Mouse (Mus musculus) midbrain, embryonic 10.5 days (tissue): ENCODE measurements around the gene Tmem107. TPM values are rescaled to one million over a fixed set of nuclear protein-coding genes. Genes with fewer than 3 reads are reported as not detected.

Experiments used
- DNase-seq: peaks from one replicate; pipeline ENCODE4 v3.0.0-alpha.2; 2017; ENCODE audit warnings: low spot score
- H3K27ac ChIP-seq: fragments of 300-500 bp; sonication (generic); replicated peaks from 2 replicates; pipeline ENCODE4 v1.5.1; 2016; ENCODE audit warnings: mild to moderate bottlenecking
- H3K27me3 ChIP-seq: fragments of 300-500 bp; sonication (generic); 2 replicates; pipeline ENCODE4 v1.6.1; 2016; ENCODE audit warnings: low read depth, mild to moderate bottlenecking; ENCODE audit not compliant: poor library complexity, severe bottlenecking
- H3K36me3 ChIP-seq: fragments of 300-500 bp; sonication (generic); 2 replicates; pipeline ENCODE4 v1.6.1; 2016; ENCODE audit warnings: mild to moderate bottlenecking, moderate library complexity
- H3K4me1 ChIP-seq: fragments of 300-500 bp; sonication (generic); 2 replicates; pipeline ENCODE4 v1.6.1; 2016
- H3K4me3 ChIP-seq: fragments of 300-500 bp; sonication (generic); 2 replicates; pipeline ENCODE4 v1.5.1; 2016; ENCODE audit warnings: mild to moderate bottlenecking, moderate library complexity
- H3K9me3 ChIP-seq: fragments of 300-500 bp; sonication (generic); replicated peaks from 2 replicates; pipeline ENCODE4 v1.6.1; 2016; ENCODE audit warnings: mild to moderate bottlenecking
- WGBS: fragments of 180-500 bp; shearing (Covaris S2); methylation state at CpG from one replicate; pipeline ENCODE4 v1.1.7; 2016; 5-methylcytosine and 5-hydroxymethylcytosine counted together
- polyA plus RNA-seq: library from polyadenylated mRNA; unstranded; fragments of >200 nt; fragmentation: Nextera tagmentation; extraction: Ambion mirVana; gene quantifications from 2 replicates; pipeline ENCODE4 v1.2.1, GENCODE M21; 2016

Tmem107 gene
- polyA plus RNA-seq, 1 experiment from 2014 or later = 64.8 TPM

GRCm38 (mm10) chr11:69047592-69047991 is 23.0 kb upstream of the Tmem107 start:
- no peak overlapping the region; the same call in 1 of the 2 replicates for H3K27ac ChIP-seq
- H3K4me1 ChIP-seq = peaks cover 40% of the 10 kb centered on the region
- no peaks in the 10 kb centered on the region for H3K27me3 ChIP-seq
- H3K4me3 ChIP-seq = peak overlapping the region; percentile 96
- WGBS = 93% methylated on average over 12 of the region's 12 CpGs
- no peak for DNase-seq
- H3K36me3 ChIP-seq = peaks cover 54% of the 10 kb centered on the region
- H3K9me3 ChIP-seq = no peaks in the 10 kb centered on the region

- Histone ChIP-seq H3K4me1 (peaks cover 40% of the 10 kb centered on the region), H3K4me3 (peak overlapping the region; percentile 96), H3K27me3 (no peaks in the 10 kb centered on the region), H3K9me3 (no peaks in the 10 kb centered on the region), H3K36me3 (peaks cover 60% of the 10 kb centered on the region), H3K27ac (no peak overlapping the region)
- no peak for DNase-seq
- 94% methylated on average over 14 of the region's 14 CpGs for WGBS
These were observed 22.5 kb upstream of the Tmem107 start for GRCm38 (mm10) chr11:69048151-69048550.

GRCm38 (mm10) chr11:69050748-69051147 is 19.9 kb upstream of the Tmem107 start:
- Histone ChIP-seq H3K27ac (no peak overlapping the region), H3K4me3 (no peak overlapping the region), H3K9me3 (no peaks in the 10 kb centered on the region), H3K4me1 (peaks cover 40% of the 10 kb centered on the region), H3K36me3 (peaks cover 76% of the 10 kb centered on the region), H3K27me3 (no peaks in the 10 kb centered on the region)
- DNase-seq = no peak
- WGBS = 89% methylated on average over 8 of the region's 8 CpGs

GRCm38 (mm10) chr11:69051771-69052170 is 18.8 kb upstream of the Tmem107 start:
- WGBS = 71% methylated on average over 4 of the region's 4 CpGs
- Histone ChIP-seq H3K27me3 (no peaks in the 10 kb centered on the region), H3K4me3 (no peak overlapping the region), H3K4me1 (peaks cover 35% of the 10 kb centered on the region), H3K27ac (no peak overlapping the region), H3K9me3 (no peaks in the 10 kb centered on the region), H3K36me3 (peaks cover 76% of the 10 kb centered on the region)
- DNase-seq = no peak

- H3K27ac ChIP-seq = no peak overlapping the region
- H3K36me3 ChIP-seq = peaks cover 68% of the 10 kb centered on the region
- peaks cover 24% of the 10 kb centered on the region for H3K4me1 ChIP-seq
- H3K4me3 ChIP-seq = 0 out of 2 replicates have a peak overlapping the region, but pooled peaks have one; percentile 2
- H3K9me3 ChIP-seq = no peaks in the 10 kb centered on the region
- DNase-seq = no peak
- H3K27me3 ChIP-seq = no peaks in the 10 kb centered on the region
- 99% methylated on average over 2 of the region's 2 CpGs for WGBS
These were observed 17.7 kb upstream of the Tmem107 start for GRCm38 (mm10) chr11:69052824-69053421.

GRCm38 (mm10) chr11:69053848-69054247 is 16.8 kb upstream of the Tmem107 start:
- WGBS = 81% methylated on average over 3 of the region's 3 CpGs
- Histone ChIP-seq H3K27me3 (no peaks in the 10 kb centered on the region), H3K36me3 (peaks cover 59% of the 10 kb centered on the region), H3K27ac (no peak overlapping the region), H3K4me3 (no peak overlapping the region), H3K4me1 (peaks cover 24% of the 10 kb centered on the region), H3K9me3 (no peaks in the 10 kb centered on the region)
- DNase-seq = no peak

- Histone ChIP-seq H3K36me3 (peaks cover 16% of the 10 kb centered on the region), H3K4me1 (peaks cover 34% of the 10 kb centered on the region), H3K9me3 (no peaks in the 10 kb centered on the region), H3K4me3 (peak overlapping the region; percentile 86), H3K27ac (peak overlapping the region; percentile 93), H3K27me3 (peaks cover 7% of the 10 kb centered on the region)
- no peak for DNase-seq
- 62% methylated on average over 2 of the region's 2 CpGs for WGBS
These were observed 12.3 kb upstream of the Tmem107 start for GRCm38 (mm10) chr11:69058265-69058664.

GRCm38 (mm10) chr11:69058729-69059356 is 11.8 kb upstream of the Tmem107 start:
- Histone ChIP-seq H3K9me3 (no peaks in the 10 kb centered on the region), H3K27ac (peak overlapping the region; percentile 93), H3K36me3 (peaks cover 10% of the 10 kb centered on the region), H3K27me3 (peaks cover 7% of the 10 kb centered on the region), H3K4me1 (peaks cover 36% of the 10 kb centered on the region), H3K4me3 (peak overlapping the region; percentile 86)
- WGBS = 1% methylated on average over 19 of the region's 19 CpGs
- DNase-seq = no peak

GRCm38 (mm10) chr11:69059357-69059974 is 11.1 kb upstream of the Tmem107 start, which contains the start of gene Borcs6:
TSS of gene Borcs6 (plus strand) at chr11:69059717.
- DNase-seq = peak; percentile 96
- H3K27ac ChIP-seq = peak within 1 kb of the TSS; percentile 93
- H3K9me3 ChIP-seq = no peaks in the 10 kb centered on the region
- peaks cover 7% of the 10 kb centered on the region for H3K27me3 ChIP-seq
- H3K4me1 ChIP-seq = peaks cover 42% of the 10 kb centered on the region
- WGBS = under 1% methylated on average over 64 of the region's 64 CpGs
- H3K4me3 ChIP-seq = peak within 1 kb of the TSS; percentile 86
- peaks cover 4% of the 10 kb centered on the region for H3K36me3 ChIP-seq

GRCm38 (mm10) chr11:69059975-69060411 is 10.6 kb upstream of the Tmem107 start:
- Histone ChIP-seq H3K9me3 (no peaks in the 10 kb centered on the region), H3K4me3 (peak overlapping the region; percentile 86), H3K27ac (peak overlapping the region; percentile 93), H3K4me1 (peaks cover 47% of the 10 kb centered on the region), H3K36me3 (no peaks in the 10 kb centered on the region), H3K27me3 (peaks cover 7% of the 10 kb centered on the region)
- WGBS = 0% methylated on average over 49 of the region's 49 CpGs
- no peak for DNase-seq

- WGBS = under 1% methylated on average over 40 of the region's 40 CpGs
- Histone ChIP-seq H3K4me3 (peak overlapping the region; percentile 86), H3K4me1 (peaks cover 47% of the 10 kb centered on the region), H3K27me3 (peaks cover 10% of the 10 kb centered on the region), H3K27ac (peak overlapping the region; percentile 93), H3K36me3 (no peaks in the 10 kb centered on the region), H3K9me3 (no peaks in the 10 kb centered on the region)
- peak; percentile 56 for DNase-seq
These were observed 10.0 kb upstream of the Tmem107 start for GRCm38 (mm10) chr11:69060448-69061254.

GRCm38 (mm10) chr11:69061255-69061912 is 9.2 kb upstream of the Tmem107 start:
- Histone ChIP-seq H3K4me3 (peak overlapping the region; percentile 86), H3K36me3 (no peaks in the 10 kb centered on the region), H3K9me3 (no peaks in the 10 kb centered on the region), H3K27me3 (peaks cover 12% of the 10 kb centered on the region), H3K27ac (peak overlapping the region; percentile 93), H3K4me1 (peaks cover 54% of the 10 kb centered on the region)
- DNase-seq = no peak
- 5% methylated on average over 17 of the region's 17 CpGs for WGBS
